Mouse (Mus musculus): Measurements from ENCODE around the gene H2al2a.

- TF ChIP-seq EP300 (optimal IDR thresholded peaks at IDR 0.05) (no peak), CTCF (IDR thresholded peaks at IDR 0.05; ENCODE audit: low read depth) (peak; percentile 10; the same call in 1 of the 2 replicates)
Measured at GRCm38 (mm10) chr2:18026116-18026947, 29.6 kb upstream of the H2al2a start.

All from stomach, postnatal 0 days (tissue).